8 mouse cellular contexts compared by ENCODE assay signal in the genomic region with DNA sequence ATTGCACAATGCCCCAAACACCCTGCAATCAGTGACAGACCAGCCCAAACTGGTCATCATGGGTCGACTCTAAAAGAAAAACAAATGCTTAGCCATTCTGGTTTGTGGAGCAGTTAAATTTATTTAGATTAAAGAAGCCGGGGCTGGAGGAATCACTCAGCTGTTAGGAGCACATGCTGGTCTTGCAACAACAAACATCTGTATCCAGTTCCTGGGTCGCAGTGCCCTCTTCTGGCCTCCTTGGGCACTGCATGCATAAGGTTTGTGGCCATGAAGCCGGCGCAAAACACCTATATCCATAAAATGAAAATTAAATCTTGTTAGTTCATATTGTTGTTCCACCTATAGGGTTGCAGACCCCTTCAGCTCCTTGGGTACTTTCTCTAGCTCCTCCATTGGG. TPM values are rescaled to one million over a fixed set of nuclear protein-coding genes. Genes with fewer than 3 reads are reported as not detected.
DNase-seq lines count a peak whose midpoint lies in the region; ATAC-seq and TF ChIP-seq lines count a peak whose summit lies in the region.

No protein-coding gene starts in this region.

- 27% methylated on average over 5 of the region's 5 CpGs for WGBS in heart, postnatal 0 days
- WGBS in heart, embryonic 10.5 days, result 25% methylated on average over 5 of the region's 5 CpGs

- H3K36me3 ChIP-seq in heart, postnatal 0 days (replicated peaks; ENCODE audit: control insufficient read depth, insufficient read depth, low read length), result no peaks in the 10 kb centered on the region
- H3K36me3 ChIP-seq in heart, embryonic 10.5 days, result no peaks in the 10 kb centered on the region

- H3K9me3 ChIP-seq in heart, postnatal 0 days (replicated peaks; ENCODE audit: control insufficient read depth, low read length), result no peaks in the 10 kb centered on the region
- H3K9me3 ChIP-seq in heart, embryonic 10.5 days, result no peaks in the 10 kb centered on the region

- no peak for TF ChIP-seq EP300 in heart, postnatal 0 days (IDR thresholded peaks at IDR 0.05; ENCODE audit: low read depth)

- no peak overlapping the region for H3K4me2 ChIP-seq in heart, postnatal 0 days (ENCODE audit: low read depth, low read length)

- H3K4me1 ChIP-seq in heart, postnatal 0 days (ENCODE audit: control insufficient read depth, insufficient read depth), result no peaks in the 10 kb centered on the region
- H3K4me1 ChIP-seq in heart, embryonic 10.5 days, result no peaks in the 10 kb centered on the region

- no peaks in the 10 kb centered on the region for H3K27me3 ChIP-seq in heart, postnatal 0 days (ENCODE audit: control insufficient read depth, insufficient read depth, low read length)
- H3K27me3 ChIP-seq in heart, embryonic 10.5 days (ENCODE audit: insufficient read depth, poor library complexity, severe bottlenecking), result no peaks in the 10 kb centered on the region

- no peak overlapping the region for H3K4me3 ChIP-seq in heart, postnatal 0 days (ENCODE audit: low read depth, low read length)
- H3K4me3 ChIP-seq in heart, embryonic 10.5 days, result no peak overlapping the region
- no peak overlapping the region for H3K4me3 ChIP-seq in layer of hippocampus, adult 2 months

- ATAC-seq in heart, postnatal 0 days (ENCODE audit: insufficient read depth, low read depth), result no peak

- no peak overlapping the region for H3K9ac ChIP-seq in heart, postnatal 0 days (replicated peaks; ENCODE audit: low read depth, low read length)

- DNase-seq in heart, postnatal 0 days (ENCODE audit: low spot score), result peak; percentile 9
- no peak for DNase-seq in heart, embryonic 10.5 days (ENCODE audit: low spot score)
- DNase-seq in B cell, adult 2 months, result peak; percentile 85
- DNase-seq in T-cell, adult 2 months (ENCODE audit: low spot score), result peak; percentile 68
- peak; percentile 76 for DNase-seq in embryo, embryonic 10 days (ENCODE audit: low spot score)
- peak in 1 of 2 experiments; percentile 39 for DNase-seq in layer of hippocampus, adult 2 months (ENCODE audit: low spot score in 2 of 2)
- DNase-seq in natural killer cell, adult 2 months (ENCODE audit: low spot score in 2 of 2), result peak; percentile 53 to 68
- peak; percentile 76 for DNase-seq in thymus, postnatal 25 days

- no peak overlapping the region for H3K27ac ChIP-seq in heart, postnatal 0 days (ENCODE audit: low read depth)
- H3K27ac ChIP-seq in heart, embryonic 10.5 days, result no peak overlapping the region
- H3K27ac ChIP-seq in layer of hippocampus, adult 2 months, result no peak overlapping the region

- TF ChIP-seq CTCF in heart, postnatal 0 days (IDR thresholded peaks at IDR 0.05; ENCODE audit: low read depth), result peak; percentile 55
- TF ChIP-seq CTCF in layer of hippocampus, adult 2 months (conservative IDR thresholded peaks at IDR 0.05), result peak; percentile 84

RNA-seq across cellular contexts. Expression of a gene that starts 54.9 kb away (rescaled TPM):
- 143 and 179 TPM in 2 replicates for total RNA-seq in heart, postnatal 0 days (2014; rRNA removed; ENCODE audit: low replicate concordance)
- 184 and 191 TPM in 2 replicates for polyA plus RNA-seq in heart, postnatal 0 days (2015; fragmentation: Nextera tagmentation; extraction: Ambion mirVana)
- polyA plus RNA-seq in heart, embryonic 10.5 days (2016; fragmentation: Nextera tagmentation; extraction: Ambion mirVana), result 219 and 228 TPM in 2 replicates
- total RNA-seq in layer of hippocampus, adult 2 months (2021), result 100 to 1,000 TPM; 194 to 199 TPM

RNA-seq across cellular contexts. Expression of a gene that starts 57.5 kb away (rescaled TPM):
- 1.5 and 2.0 TPM in 2 replicates for total RNA-seq in heart, postnatal 0 days (2014; rRNA removed; ENCODE audit: low replicate concordance)
- 0.33 and 0.59 TPM in 2 replicates for polyA plus RNA-seq in heart, postnatal 0 days (2015; fragmentation: Nextera tagmentation; extraction: Ambion mirVana)
- 3.0 and 3.4 TPM in 2 replicates for polyA plus RNA-seq in heart, embryonic 10.5 days (2016; fragmentation: Nextera tagmentation; extraction: Ambion mirVana)
- total RNA-seq in layer of hippocampus, adult 2 months (2021), result 1 to 10 TPM; 2.4 to 3.5 TPM
